Mouse (Mus musculus) limb, embryonic 11.5 days (tissue): ENCODE data around the gene Abhd17c. TPM values are rescaled to one million over a fixed set of nuclear protein-coding genes. Genes with fewer than 3 reads are reported as not detected.

Experiments
- ATAC-seq: fragments of 200-750 bp; cut with Nextera tagmentation; 2 replicates; pipeline ENCODE4 v1.8.0; 2017; ENCODE audit warnings: low read depth; ENCODE audit not compliant: insufficient number of reproducible peaks, low FRiP score, low TSS enrichment
- DNase-seq: peaks from one replicate; pipeline ENCODE4 v3.0.0-alpha.2; 2015; ENCODE audit warnings: low spot score
- H3K27ac ChIP-seq: fragments of 300-500 bp; sonication (generic); replicated peaks from 2 replicates; pipeline ENCODE4 v1.5.1; 2014; ENCODE audit warnings: low read depth, mild to moderate bottlenecking, low read length
- H3K27me3 ChIP-seq: fragments of 300-500 bp; sonication (generic); 2 replicates; pipeline ENCODE4 v1.6.1; 2014; ENCODE audit warnings: mild to moderate bottlenecking, low read length, mixed read lengths; ENCODE audit not compliant: control insufficient read depth, insufficient read depth
- H3K36me3 ChIP-seq: fragments of 300-500 bp; sonication (generic); 2 replicates; pipeline ENCODE4 v1.6.1; 2014; ENCODE audit warnings: mild to moderate bottlenecking, low read length, moderate library complexity, mixed read lengths; ENCODE audit not compliant: control insufficient read depth, insufficient read depth
- H3K4me1 ChIP-seq: fragments of 300-500 bp; sonication (generic); 2 replicates; pipeline ENCODE4 v1.6.1; 2014; ENCODE audit warnings: low read length, mixed read lengths; ENCODE audit not compliant: control insufficient read depth, insufficient read depth
- H3K4me2 ChIP-seq: fragments of 300-500 bp; sonication (generic); 2 replicates; pipeline ENCODE4 v1.6.1; 2014; ENCODE audit warnings: low read depth, mild to moderate bottlenecking, moderate library complexity; ENCODE audit not compliant: severe bottlenecking
- H3K4me3 ChIP-seq: fragments of 300-500 bp; sonication (generic); 2 replicates; pipeline ENCODE4 v1.5.1; 2014; ENCODE audit warnings: low read depth, low read length
- H3K9ac ChIP-seq: fragments of 300-500 bp; sonication (generic); 2 replicates; pipeline ENCODE4 v1.6.1; 2014; ENCODE audit warnings: mild to moderate bottlenecking, low read length
- H3K9me3 ChIP-seq: fragments of 300-500 bp; sonication (generic); 2 replicates; pipeline ENCODE4 v1.6.1; 2016; ENCODE audit warnings: low read length; ENCODE audit not compliant: control insufficient read depth
- WGBS: fragments of 180-500 bp; shearing (Covaris S2); extraction: QIAGEN DNeasy Blood & Tissue Kit; methylation state at CpG from one replicate; pipeline ENCODE4 v1.1.7; 2014; 5-methylcytosine and 5-hydroxymethylcytosine counted together
- polyA plus RNA-seq: library from polyadenylated mRNA; unstranded; fragments of >200 nt; fragmentation: Nextera tagmentation; extraction: Ambion mirVana; gene quantifications from 2 replicates; pipeline ENCODE4 v1.2.1, GENCODE M21; 2014

The Abhd17c gene
- polyA plus RNA-seq, 1 experiment from 2014 or later = 51.8 TPM

DNA sequence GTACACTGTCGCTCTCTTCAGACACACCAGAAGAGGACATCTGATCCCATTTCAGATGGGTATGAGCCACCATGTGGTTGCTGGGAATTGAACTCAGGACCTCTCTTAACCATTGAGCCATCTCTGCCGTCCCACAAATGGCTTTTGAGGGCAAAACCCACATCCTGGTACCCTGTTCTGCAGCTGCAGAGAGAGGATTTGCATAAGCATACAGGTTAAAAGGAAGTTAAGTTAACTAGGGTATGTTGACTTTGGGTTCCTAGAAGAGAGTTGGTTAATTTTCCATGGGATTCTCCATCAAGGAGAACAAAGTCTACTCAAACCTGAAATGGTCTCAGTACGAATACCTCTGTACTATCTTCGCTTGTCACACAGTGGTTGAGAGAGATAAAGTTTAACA lies 13.2 kb upstream of the Abhd17c start:
- DNase-seq (no peak), ATAC-seq (no peak)
- 91% methylated on average over 4 of the region's 4 CpGs for WGBS
- no peaks in the 10 kb centered on the region for H3K36me3 ChIP-seq
- H3K27me3 ChIP-seq = no peaks in the 10 kb centered on the region
- 0 out of 2 replicates have a peak, but pooled peaks cover 2% of the 10 kb centered on the region for H3K4me1 ChIP-seq
- no peaks in the 10 kb centered on the region for H3K9me3 ChIP-seq
- H3K4me2 ChIP-seq = no peak overlapping the region
- no peak overlapping the region for H3K27ac ChIP-seq
- no peak overlapping the region for H3K4me3 ChIP-seq
- no peak overlapping the region for H3K9ac ChIP-seq

- H3K27ac ChIP-seq = no peak overlapping the region
- ATAC-seq = no peak
- H3K4me2 ChIP-seq = no peak overlapping the region
Observed at GRCm38 (mm10) chr7:84164419-84164818, 12.7 kb upstream of the Abhd17c start.

DNA sequence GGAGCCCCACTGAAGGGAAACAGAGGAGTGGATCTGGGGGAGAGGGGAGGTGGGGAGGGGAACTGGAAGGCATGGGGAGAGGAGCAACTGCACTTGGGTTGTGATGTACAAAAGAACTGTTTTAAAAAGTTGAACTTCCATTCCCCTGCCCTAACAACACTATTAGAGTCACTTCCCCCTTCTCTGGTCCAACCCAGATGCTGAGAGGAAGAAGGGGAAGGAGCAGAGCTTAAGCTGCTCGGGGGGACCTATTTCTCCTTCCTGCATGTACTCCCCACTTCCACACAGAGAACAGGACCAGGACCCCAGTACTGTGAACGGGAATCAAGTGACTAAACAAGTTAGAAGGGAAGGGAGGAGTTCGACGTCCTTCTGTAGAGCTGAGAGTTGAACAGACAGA lies 11.9 kb upstream of the Abhd17c start:
- ATAC-seq (no peak), DNase-seq (no peak)
- Histone ChIP-seq H3K27ac (no peak overlapping the region), H3K9me3 (no peaks in the 10 kb centered on the region), H3K4me2 (no peak overlapping the region), H3K9ac (no peak overlapping the region), H3K4me1 (0 out of 2 replicates have a peak, but pooled peaks cover 2% of the 10 kb centered on the region), H3K4me3 (no peak overlapping the region), H3K36me3 (no peaks in the 10 kb centered on the region), H3K27me3 (no peaks in the 10 kb centered on the region)
- 77% methylated on average over 4 of the region's 4 CpGs for WGBS

More at GRCm38 (mm10) chr7:84164419-84164818, 12.7 kb upstream of the Abhd17c start:
- Histone ChIP-seq H3K36me3 (no peaks in the 10 kb centered on the region), H3K4me3 (no peak overlapping the region), H3K9ac (no peak overlapping the region), H3K27me3 (no peaks in the 10 kb centered on the region), H3K9me3 (no peaks in the 10 kb centered on the region), H3K4me1 (0 out of 2 replicates have a peak, but pooled peaks cover 2% of the 10 kb centered on the region)
- WGBS = 74% methylated on average over 2 of the region's 2 CpGs
- DNase-seq = no peak

DNA sequence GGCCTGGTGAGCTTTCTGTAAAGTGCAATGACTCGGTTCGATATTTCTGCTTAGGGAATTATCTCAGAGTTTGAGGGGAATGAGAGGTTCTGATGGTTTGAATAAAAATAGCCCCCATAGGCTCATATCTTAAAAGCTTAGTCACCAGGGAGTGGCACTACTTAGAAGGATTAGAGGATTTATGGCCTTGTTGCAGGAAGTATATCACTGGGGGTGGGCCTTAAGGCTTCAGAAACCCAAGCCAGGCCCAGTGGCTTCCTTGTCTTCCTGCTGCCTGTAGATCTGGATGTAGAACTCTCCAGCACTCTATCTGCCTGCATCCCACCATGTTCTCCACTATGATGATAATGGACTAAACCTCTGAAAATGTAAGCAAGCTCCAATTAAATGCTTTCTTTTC lies 7.7 kb upstream of the Abhd17c start:
- no peak overlapping the region for H3K9ac ChIP-seq
- H3K4me1 ChIP-seq = no peaks in the 10 kb centered on the region
- WGBS = 92% methylated on average over 2 of the region's 2 CpGs

DNA sequence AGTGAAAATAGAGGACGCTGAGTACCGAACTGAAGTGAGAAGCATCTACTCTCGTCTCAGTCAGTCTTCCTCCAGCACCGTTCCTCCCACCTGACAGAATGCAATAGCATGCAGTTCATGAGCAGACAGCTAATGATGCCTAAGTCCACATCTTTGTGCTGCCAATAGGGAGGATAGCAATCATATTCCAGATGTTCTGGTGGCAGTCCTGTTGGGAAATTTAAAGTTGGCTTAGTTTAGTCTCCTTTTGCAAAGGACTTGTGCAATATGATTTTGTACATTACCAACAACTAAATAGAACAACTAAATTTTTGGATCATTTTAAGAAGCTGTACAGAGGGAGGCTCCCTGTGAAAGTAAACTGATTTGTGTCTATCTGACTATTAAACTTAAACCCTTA lies 2.1 kb upstream of the Abhd17c start:
- Histone ChIP-seq H3K36me3 (no peaks in the 10 kb centered on the region), H3K9ac (no peak overlapping the region), H3K4me3 (no peak overlapping the region), H3K4me1 (peaks cover 12% of the 10 kb centered on the region), H3K9me3 (no peaks in the 10 kb centered on the region), H3K4me2 (no peak overlapping the region), H3K27ac (no peak overlapping the region), H3K27me3 (no peaks in the 10 kb centered on the region)
- ATAC-seq (no peak), DNase-seq (no peak)
- 86% methylated on average over 4 of the region's 4 CpGs for WGBS

More for the DNA sequence above, 7.7 kb upstream of the Abhd17c start:
- no peak overlapping the region for H3K4me2 ChIP-seq
- no peak overlapping the region for H3K27ac ChIP-seq
- H3K9me3 ChIP-seq = no peaks in the 10 kb centered on the region
- no peak overlapping the region for H3K4me3 ChIP-seq
- H3K27me3 ChIP-seq = no peaks in the 10 kb centered on the region
- no peaks in the 10 kb centered on the region for H3K36me3 ChIP-seq
- ATAC-seq (no peak), DNase-seq (no peak)

DNA sequence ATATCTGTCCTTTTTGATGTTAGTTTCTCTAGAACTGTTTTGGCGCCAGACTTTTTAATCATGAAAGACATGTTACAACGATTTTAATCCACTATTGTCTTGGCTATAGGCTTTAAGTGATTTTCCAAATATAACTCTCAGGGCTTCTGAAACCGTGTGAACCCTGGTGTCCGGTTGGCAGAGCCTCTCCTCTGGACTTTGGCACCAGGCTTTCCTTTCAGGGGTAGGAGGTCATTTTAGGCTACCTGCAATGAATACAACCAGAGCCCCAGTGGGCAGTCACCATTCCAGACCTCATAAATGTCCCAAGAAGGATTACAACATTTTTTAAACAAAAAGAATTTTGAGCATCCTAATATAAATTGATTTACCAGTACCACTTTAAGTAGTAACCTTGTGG lies 1.1 kb upstream of the Abhd17c start:
- H3K27ac ChIP-seq = no peak overlapping the region
- H3K4me3 ChIP-seq = no peak overlapping the region
- no peak for ATAC-seq
- no peaks in the 10 kb centered on the region for H3K36me3 ChIP-seq
- H3K4me1 ChIP-seq = peaks cover 12% of the 10 kb centered on the region
- H3K27me3 ChIP-seq = no peaks in the 10 kb centered on the region
- WGBS = 78% methylated on average over 4 of the region's 4 CpGs
- no peak for DNase-seq
- no peak overlapping the region for H3K9ac ChIP-seq
- H3K9me3 ChIP-seq = no peaks in the 10 kb centered on the region
- no peak overlapping the region for H3K4me2 ChIP-seq

DNA sequence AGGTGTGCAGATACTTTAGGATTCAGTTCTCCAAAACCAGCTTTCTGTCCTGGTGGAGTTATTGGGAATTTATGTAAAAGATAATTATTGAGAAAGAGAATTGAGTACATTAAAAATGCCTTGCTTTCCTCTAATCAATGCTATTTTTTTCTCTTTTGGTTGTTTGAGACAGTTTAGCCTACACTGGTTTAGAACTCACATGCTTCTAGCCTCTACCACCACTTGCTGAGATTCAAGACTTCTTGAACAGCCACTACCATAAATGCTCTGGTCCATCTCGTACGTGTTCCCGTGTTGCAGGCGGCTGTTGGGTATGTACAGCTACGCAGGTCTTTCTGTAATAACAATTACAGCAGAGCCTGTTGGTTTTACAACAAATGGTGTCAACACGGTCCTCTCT lies 681 bp upstream of the Abhd17c start:
- Histone ChIP-seq H3K9me3 (no peaks in the 10 kb centered on the region), H3K4me1 (peaks cover 12% of the 10 kb centered on the region), H3K36me3 (no peaks in the 10 kb centered on the region), H3K27me3 (no peaks in the 10 kb centered on the region), H3K9ac (no peak overlapping the region), H3K27ac (no peak overlapping the region; the same call in 1 of the 2 replicates), H3K4me2 (peak overlapping the region; percentile 66), H3K4me3 (peak overlapping the region; percentile 76)
- no peak for ATAC-seq
- WGBS = 58% methylated on average over 6 of the region's 6 CpGs
- DNase-seq = no peak

DNA sequence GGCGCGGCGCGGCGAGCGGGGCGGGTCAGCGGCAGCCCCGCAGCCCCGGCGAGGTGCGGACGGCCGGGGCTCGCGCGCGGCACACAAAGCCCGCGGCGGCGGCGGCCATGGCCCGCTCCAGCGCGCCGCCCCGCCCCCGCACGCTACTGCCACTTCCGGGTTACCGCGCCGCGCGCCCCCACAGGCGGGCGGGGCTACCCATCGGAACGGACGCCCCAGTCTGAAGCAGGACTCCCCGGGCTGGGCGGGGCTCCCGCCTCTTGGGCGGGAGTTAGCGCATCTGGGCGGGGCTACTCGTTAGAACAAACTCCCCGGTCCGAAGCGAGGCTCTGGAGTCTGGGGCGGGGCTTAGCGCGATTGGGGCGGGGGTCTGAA lies 254 bp upstream of the Abhd17c start:
- H3K4me3 ChIP-seq = peak overlapping the region; percentile 76
- H3K9me3 ChIP-seq = no peaks in the 10 kb centered on the region
- WGBS = under 1% methylated on average over 42 of the region's 55 CpGs
- DNase-seq (peak; percentile 96), ATAC-seq (peak; percentile 96)
- peaks cover 12% of the 10 kb centered on the region for H3K4me1 ChIP-seq
- peak overlapping the region; percentile 90 for H3K27ac ChIP-seq
- peak overlapping the region; percentile 94 for H3K9ac ChIP-seq
- H3K27me3 ChIP-seq = no peaks in the 10 kb centered on the region
- H3K36me3 ChIP-seq = no peaks in the 10 kb centered on the region
- H3K4me2 ChIP-seq = peak overlapping the region; percentile 66

DNA sequence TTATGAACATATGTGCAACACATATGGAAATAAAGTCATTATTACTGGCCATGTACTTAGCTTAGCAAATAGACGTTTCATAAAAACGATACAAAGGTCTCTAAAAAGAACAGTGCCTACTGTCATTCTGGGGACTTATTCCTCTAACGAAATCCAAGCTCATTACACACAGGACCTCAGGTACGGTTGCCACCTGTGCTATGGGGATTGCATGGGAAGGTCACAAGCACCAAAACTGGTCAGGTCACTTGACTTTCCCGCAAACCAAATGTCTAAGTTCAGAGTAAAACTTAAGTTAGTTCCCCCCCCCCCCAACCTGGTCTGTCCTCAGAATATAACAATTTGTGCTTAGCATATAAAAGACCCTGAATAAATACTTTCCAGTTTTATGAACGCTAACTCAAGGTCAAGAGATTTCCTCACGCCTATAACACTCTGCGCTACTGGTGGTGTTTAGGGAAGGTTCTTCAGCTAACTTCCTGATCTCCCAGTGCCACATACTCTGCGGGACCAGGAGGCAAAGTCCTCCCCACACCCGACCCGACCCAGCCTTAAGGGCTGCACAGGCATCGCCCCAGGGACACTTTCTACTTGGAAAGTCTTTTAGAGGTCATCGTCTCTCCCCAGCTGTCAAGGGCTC lies 1.2 kb downstream of the Abhd17c start:
- H3K9ac ChIP-seq = peak overlapping the region; percentile 94
- peak overlapping the region; percentile 66 for H3K4me2 ChIP-seq
- H3K4me3 ChIP-seq = peak overlapping the region; percentile 76
- H3K27me3 ChIP-seq = no peaks in the 10 kb centered on the region
- no peaks in the 10 kb centered on the region for H3K9me3 ChIP-seq
- H3K4me1 ChIP-seq = peaks cover 12% of the 10 kb centered on the region
- H3K27ac ChIP-seq = no peak overlapping the region
- 13% methylated on average over 13 of the region's 13 CpGs for WGBS
- ATAC-seq (no peak), DNase-seq (no peak)
- no peaks in the 10 kb centered on the region for H3K36me3 ChIP-seq
